Mouse (Mus musculus) heart, postnatal 4 days (tissue): Measurements from ENCODE around the gene Pno1. TPM values are rescaled to one million over a fixed set of nuclear protein-coding genes. Genes with fewer than 3 reads are reported as not detected.

Experiments used
- DNase-seq: peaks from one replicate; pipeline ENCODE4 v3.0.0; 2021
- total RNA-seq, 2 experiments: library from RNA; stranded (reverse); gene quantifications; 2 replicates each; pipeline ENCODE4 v1.2.3; 2021

Gene Pno1
- total RNA-seq, 2 experiments from 2014 or later, result 33.2 to 35.8 TPM

GRCm38 (mm10) chr11:17176638-17177037, 34.7 kb downstream of the Pno1 start:
- DNase-seq, result no peak

- DNase-seq, result no peak
These were observed 39.1 kb downstream of the Pno1 start for GRCm38 (mm10) chr11:17172300-17172699.

GRCm38 (mm10) chr11:17170938-17171729, 40.2 kb downstream of the Pno1 start:
- DNase-seq, result no peak

GRCm38 (mm10) chr11:17169262-17169661, 42.1 kb downstream of the Pno1 start:
- DNase-seq, result no peak

- no peak for DNase-seq
These were observed 44.7 kb downstream of the Pno1 start for GRCm38 (mm10) chr11:17166627-17167026.

GRCm38 (mm10) chr11:17163956-17164355, 47.4 kb downstream of the Pno1 start:
- DNase-seq, result no peak

- DNase-seq, result peak; percentile 64
These were observed 51.1 kb downstream of the Pno1 start for GRCm38 (mm10) chr11:17160242-17160641.

- DNase-seq, result peak; percentile 47
These were observed 51.6 kb downstream of the Pno1 start for GRCm38 (mm10) chr11:17159738-17160241.

- peak; percentile 97 for DNase-seq
These were observed 52.3 kb downstream of the Pno1 start, which contains the start of gene Ppp3r1 for GRCm38 (mm10) chr11:17158858-17159737. Ppp3r1 (plus strand) TSS chr11:17159263.

Other genes starting within 250 kb of the Pno1 start
- gene Cnrip1, start 160.0 kb downstream of the Pno1 start, total RNA-seq, result 1 to 10 TPM; 7.4 to 8.0 TPM
- 1 to 10 TPM; 2.4 to 2.6 TPM for gene Plek, start 159.2 kb downstream of the Pno1 start, total RNA-seq
- 10 to 100 TPM; 78.9 to 79.6 TPM for gene Ppp3r1, start 52.3 kb downstream of the Pno1 start, total RNA-seq
- gene Wdr92, start 29.5 kb downstream of the Pno1 start, total RNA-seq, result 1 to 10 TPM; 7.4 to 8.5 TPM
- 10 to 100 TPM; 38.8 to 45.1 TPM for gene C1d, start 46.0 kb upstream of the Pno1 start, total RNA-seq